Mouse (Mus musculus) gastrocnemius, adult 2 months (tissue): ENCODE results near the gene Gldc. TPM values are rescaled to one million over a fixed set of nuclear protein-coding genes. Genes with fewer than 3 reads are reported as not detected.

Experiments used
- DNase-seq: peaks from one replicate; pipeline ENCODE4 v3.0.0; 2022
- H3K27ac ChIP-seq: fragments of 200-600 bp; 2 replicates; pipeline ENCODE4 v1.8.1; 2022; ENCODE audit warnings: mild to moderate bottlenecking
- H3K4me3 ChIP-seq: fragments of 200-600 bp; 2 replicates; pipeline ENCODE4 v1.8.1; 2022; ENCODE audit warnings: mild to moderate bottlenecking, moderate library complexity
- CTCF ChIP-seq: fragments of 200-600 bp; IDR thresholded peaks from 2 replicates; pipeline ENCODE4 v1.8.1; 2022; ENCODE audit warnings: antibody characterized with exemption, mild to moderate bottlenecking, moderate library complexity
- intact Hi-C: fragments of 180-260 bp; cut with DNase I; formaldehyde crosslinking; loops from one replicate; pipeline ENCODE4 v1.15.1; 2025
- total RNA-seq, 2 experiments: library from RNA; stranded (reverse); gene quantifications; 2 replicates each; pipeline ENCODE4 v1.2.3; 2021

Gldc gene
- total RNA-seq, 2 experiments from 2014 or later, result 0.11 TPM; not detected in 1

GRCm38 (mm10) chr19:30147306-30147705 lies 27.9 kb downstream of the Gldc start:
- TF ChIP-seq CTCF, result no peak
- intact Hi-C loops, result no loop called here
- H3K4me3 ChIP-seq, result no peak overlapping the region
- no peak overlapping the region for H3K27ac ChIP-seq
- no peak for DNase-seq

- intact Hi-C loops, result no loop called here
- no peak overlapping the region for H3K27ac ChIP-seq
- TF ChIP-seq CTCF, result no peak
- no peak overlapping the region for H3K4me3 ChIP-seq
- DNase-seq, result no peak
Observed at GRCm38 (mm10) chr19:30146761-30147160, 28.5 kb downstream of the Gldc start.

- TF ChIP-seq CTCF, result no peak
- H3K27ac ChIP-seq, result no peak overlapping the region
- intact Hi-C loops, result no loop called here
- no peak for DNase-seq
- no peak overlapping the region for H3K4me3 ChIP-seq
Observed at GRCm38 (mm10) chr19:30145106-30145505, 30.1 kb downstream of the Gldc start.

GRCm38 (mm10) chr19:30136308-30136707 lies 38.9 kb downstream of the Gldc start:
- intact Hi-C loops, result no loop called here
- no peak overlapping the region for H3K4me3 ChIP-seq
- no peak for TF ChIP-seq CTCF
- no peak for DNase-seq
- no peak overlapping the region for H3K27ac ChIP-seq

- H3K4me3 ChIP-seq, result no peak overlapping the region
- peak; percentile 32; the same call in 1 of the 2 replicates for TF ChIP-seq CTCF
- intact Hi-C loops, result no loop called here
- H3K27ac ChIP-seq, result no peak overlapping the region
- no peak for DNase-seq
Observed at GRCm38 (mm10) chr19:30128177-30128576, 47.1 kb downstream of the Gldc start.

- Histone ChIP-seq H3K4me3 (no peak overlapping the region), H3K27ac (no peak overlapping the region)
- TF ChIP-seq CTCF, result no peak
- no peak for DNase-seq
- intact Hi-C loops, result no loop called here
Observed at GRCm38 (mm10) chr19:30125670-30126059, 49.6 kb downstream of the Gldc start.

GRCm38 (mm10) chr19:30124999-30125669 lies 50.1 kb downstream of the Gldc start:
- H3K4me3 ChIP-seq, result no peak overlapping the region
- TF ChIP-seq CTCF, result no peak
- no peak for DNase-seq
- intact Hi-C loops, result no loop called here
- H3K27ac ChIP-seq, result no peak overlapping the region

GRCm38 (mm10) chr19:30118344-30119312 lies 56.6 kb downstream of the Gldc start:
- Histone ChIP-seq H3K4me3 (no peak overlapping the region), H3K27ac (no peak overlapping the region)
- intact Hi-C loops, result no loop called here
- no peak for TF ChIP-seq CTCF
- no peak for DNase-seq

GRCm38 (mm10) chr19:30117775-30118174 lies 57.5 kb downstream of the Gldc start:
- Histone ChIP-seq H3K27ac (no peak overlapping the region), H3K4me3 (no peak overlapping the region)
- intact Hi-C loops, result no loop called here
- DNase-seq, result no peak
- no peak for TF ChIP-seq CTCF

- Histone ChIP-seq H3K4me3 (no peak overlapping the region), H3K27ac (no peak overlapping the region)
- intact Hi-C loops, result no loop called here
- TF ChIP-seq CTCF, result no peak
- DNase-seq, result no peak
Observed at GRCm38 (mm10) chr19:30117241-30117640, 58.0 kb downstream of the Gldc start.

- no peak for DNase-seq
- intact Hi-C loops, result no loop called here
- H3K27ac ChIP-seq, result no peak overlapping the region
- H3K4me3 ChIP-seq, result no peak overlapping the region
- TF ChIP-seq CTCF, result no peak
Observed at GRCm38 (mm10) chr19:30115606-30116005, 59.6 kb downstream of the Gldc start.

- TF ChIP-seq CTCF, result no peak
- DNase-seq, result no peak
- H3K27ac ChIP-seq, result no peak overlapping the region
- intact Hi-C loops, result no loop called here
- peak overlapping the region; percentile 42; the same call in 1 of the 2 replicates for H3K4me3 ChIP-seq
Observed at GRCm38 (mm10) chr19:30114919-30115441, 60.2 kb downstream of the Gldc start.
